Mouse (Mus musculus) neural tube, embryonic 14.5 days (tissue): ENCODE results near the gene Fbrs. TPM values are rescaled to one million over a fixed set of nuclear protein-coding genes. Genes with fewer than 3 reads are reported as not detected.
A peak's percentile ranks its signal among the peaks of the same experiment; 100 is the strongest.
"Not testable (repeated sequence)": the region's sequence is repeated elsewhere in the genome, so short reads cannot be mapped to it uniquely, and the experiment has no call there.

Experiments
- ATAC-seq: fragments of 200-750 bp; cut with Nextera tagmentation; 2 replicates; pipeline ENCODE4 v1.8.0; 2017; ENCODE audit warnings: low read depth, mild to moderate bottlenecking, moderate TSS enrichment, moderate library complexity
- H3K27ac ChIP-seq: fragments of 300-500 bp; sonication (generic); 2 replicates; pipeline ENCODE4 v1.5.1; 2014; ENCODE audit warnings: low read depth, mild to moderate bottlenecking, control low read depth, low read length, moderate library complexity, mixed read lengths
- H3K27me3 ChIP-seq: fragments of 300-500 bp; sonication (generic); 2 replicates; pipeline ENCODE4 v1.6.1; 2014; ENCODE audit warnings: low read length; ENCODE audit not compliant: control insufficient read depth, insufficient read depth
- H3K36me3 ChIP-seq: fragments of 300-500 bp; sonication (generic); 2 replicates; pipeline ENCODE4 v1.6.1; 2014; ENCODE audit warnings: low read length, mixed read lengths; ENCODE audit not compliant: control insufficient read depth, insufficient read depth
- H3K4me1 ChIP-seq: fragments of 300-500 bp; sonication (generic); 2 replicates; pipeline ENCODE4 v1.6.1; 2014; ENCODE audit warnings: low read length; ENCODE audit not compliant: control insufficient read depth, insufficient read depth
- H3K4me2 ChIP-seq: fragments of 300-500 bp; sonication (generic); 2 replicates; pipeline ENCODE4 v1.6.1; 2014; ENCODE audit warnings: mild to moderate bottlenecking, low read depth, low read length, control low read depth
- H3K4me3 ChIP-seq: fragments of 300-500 bp; sonication (generic); 2 replicates; pipeline ENCODE4 v1.5.1; 2014; ENCODE audit warnings: low read depth, low read length, control low read depth, mixed read lengths
- H3K9ac ChIP-seq: fragments of 300-500 bp; sonication (generic); replicated peaks from 2 replicates; pipeline ENCODE4 v1.6.1; 2014; ENCODE audit warnings: low read depth, mild to moderate bottlenecking, control low read depth, low read length, mixed read lengths
- H3K9me3 ChIP-seq: fragments of 300-500 bp; sonication (generic); 2 replicates; pipeline ENCODE4 v1.6.1; 2016; ENCODE audit warnings: low read length; ENCODE audit not compliant: control insufficient read depth
- WGBS: fragments of 180-500 bp; shearing (Covaris S2); extraction: QIAGEN DNeasy Blood & Tissue Kit; methylation state at CpG from one replicate; pipeline ENCODE4 v1.1.7; 2014; 5-methylcytosine and 5-hydroxymethylcytosine counted together
- polyA plus RNA-seq: library from polyadenylated mRNA; unstranded; fragments of >200 nt; fragmentation: Nextera tagmentation; extraction: Ambion mirVana; gene quantifications from 2 replicates; pipeline ENCODE4 v1.2.1, GENCODE M21; 2014

Gene Fbrs
- polyA plus RNA-seq, 1 experiment from 2014 or later: 15.5 TPM

DNA sequence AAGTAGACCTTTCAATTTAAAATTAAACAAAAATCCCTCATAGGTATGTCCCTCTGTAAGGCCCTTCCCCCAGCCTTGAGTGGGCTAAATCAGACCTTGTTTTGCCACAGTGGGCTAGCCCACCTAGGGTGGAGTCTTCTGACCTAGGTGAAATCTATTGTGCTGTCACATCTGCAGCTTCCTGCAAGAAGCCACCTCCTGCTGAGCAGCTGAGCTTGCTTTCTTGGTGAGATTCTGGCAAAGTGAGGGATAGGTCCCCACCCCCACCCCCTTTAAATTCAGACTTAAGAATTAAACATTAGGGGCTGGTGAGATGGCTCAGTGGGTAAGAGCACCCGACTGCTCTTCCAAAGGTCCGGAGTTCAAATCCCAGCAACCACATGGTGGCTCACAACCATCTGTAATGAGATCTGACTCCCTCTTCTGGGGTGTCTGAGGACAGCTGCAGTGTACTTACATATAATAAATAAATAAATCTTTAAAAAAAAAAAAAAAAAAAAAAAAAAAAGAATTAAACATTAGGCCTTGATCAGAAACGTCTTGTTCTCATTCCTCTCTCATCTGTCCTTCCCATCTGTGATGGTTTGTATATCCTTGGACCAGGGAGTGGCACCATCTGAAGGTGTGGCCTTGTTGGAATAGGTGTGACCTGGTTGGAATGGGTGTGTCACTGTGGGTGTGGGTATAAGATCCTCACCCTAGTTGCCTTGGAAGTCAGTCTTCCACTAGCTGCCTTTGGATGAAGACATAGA is 20.5 kb upstream of the Fbrs start:
- H3K9me3 ChIP-seq, H3K9ac ChIP-seq, H3K27me3 ChIP-seq, H3K4me3 ChIP-seq, H3K27ac ChIP-seq, ATAC-seq, H3K4me1 ChIP-seq, H3K4me2 ChIP-seq: not testable (repeated sequence)
- WGBS: 85% methylated on average over 3 of the region's 3 CpGs
- H3K36me3 ChIP-seq: peaks cover 20% of the 10 kb centered on the region; the same call in 1 of the 2 replicates

GRCm38 (mm10) chr7:127459311-127459710 is 19.7 kb upstream of the Fbrs start, which contains the start of gene Prr14:
Gene Prr14, plus strand, starts transcription at chr7:127459611.
- not testable (repeated sequence) for H3K4me2 ChIP-seq, H3K9ac ChIP-seq, H3K9me3 ChIP-seq, H3K4me1 ChIP-seq, H3K27me3 ChIP-seq, ATAC-seq, H3K27ac ChIP-seq, H3K4me3 ChIP-seq
- 97% methylated on average over 8 of the region's 8 CpGs for WGBS
- peaks cover 20% of the 10 kb centered on the region; the same call in 1 of the 2 replicates for H3K36me3 ChIP-seq

DNA sequence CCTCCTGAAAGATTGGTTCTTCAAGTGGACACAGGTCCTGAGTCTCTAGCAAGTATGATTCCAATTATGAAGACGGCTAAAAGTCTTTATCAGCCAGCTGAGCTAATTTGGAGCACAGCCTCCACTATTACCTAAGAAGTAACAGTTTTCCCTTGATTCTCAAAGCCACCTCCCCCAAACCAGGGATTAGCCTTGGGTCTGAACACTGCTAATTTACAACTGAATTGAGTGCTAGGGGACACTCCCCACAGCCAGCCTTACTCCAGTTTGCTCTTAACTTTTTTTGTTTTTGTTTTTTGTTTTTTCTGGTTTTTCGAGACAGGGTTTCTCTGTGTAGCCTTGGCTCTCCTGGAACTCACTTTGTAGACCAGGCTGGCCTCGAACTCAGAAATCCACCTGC is 13.8 kb upstream of the Fbrs start:
- no peak overlapping the region for H3K9ac ChIP-seq
- H3K27ac ChIP-seq: no peak overlapping the region
- peaks cover 6% of the 10 kb centered on the region; the same call in 1 of the 2 replicates for H3K4me1 ChIP-seq
- H3K27me3 ChIP-seq: no peaks in the 10 kb centered on the region
- ATAC-seq: no peak
- H3K36me3 ChIP-seq: 0 out of 2 replicates have a peak, but pooled peaks cover 3% of the 10 kb centered on the region
- no peak overlapping the region for H3K4me3 ChIP-seq
- 95% methylated on average over 3 of the region's 3 CpGs for WGBS
- H3K4me2 ChIP-seq: no peak overlapping the region
- H3K9me3 ChIP-seq: no peaks in the 10 kb centered on the region

DNA sequence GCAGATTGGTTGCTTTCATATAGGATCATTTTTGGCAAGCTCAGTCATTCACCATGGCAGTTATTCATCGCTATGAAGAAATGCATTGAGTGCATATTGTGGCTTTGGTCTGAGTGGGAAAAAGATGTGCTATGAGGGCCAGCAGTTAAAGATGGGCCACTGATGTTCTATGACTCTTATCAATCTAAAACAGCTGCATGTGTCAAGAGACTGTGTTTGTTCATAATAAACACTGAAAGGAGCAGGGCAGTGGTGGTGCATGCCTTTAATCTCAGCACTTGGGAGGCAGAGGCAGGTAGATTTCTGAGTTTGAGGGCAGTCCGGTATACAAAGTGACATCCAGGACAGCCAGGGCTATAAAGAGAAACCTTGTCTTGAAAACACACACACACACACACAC is 13.3 kb upstream of the Fbrs start:
- not testable (repeated sequence) for H3K9me3 ChIP-seq, H3K4me2 ChIP-seq, ATAC-seq, H3K9ac ChIP-seq, H3K36me3 ChIP-seq, H3K27ac ChIP-seq, H3K4me3 ChIP-seq, H3K27me3 ChIP-seq, H3K4me1 ChIP-seq
- 100% methylated on average over 2 of the region's 2 CpGs for WGBS

DNA sequence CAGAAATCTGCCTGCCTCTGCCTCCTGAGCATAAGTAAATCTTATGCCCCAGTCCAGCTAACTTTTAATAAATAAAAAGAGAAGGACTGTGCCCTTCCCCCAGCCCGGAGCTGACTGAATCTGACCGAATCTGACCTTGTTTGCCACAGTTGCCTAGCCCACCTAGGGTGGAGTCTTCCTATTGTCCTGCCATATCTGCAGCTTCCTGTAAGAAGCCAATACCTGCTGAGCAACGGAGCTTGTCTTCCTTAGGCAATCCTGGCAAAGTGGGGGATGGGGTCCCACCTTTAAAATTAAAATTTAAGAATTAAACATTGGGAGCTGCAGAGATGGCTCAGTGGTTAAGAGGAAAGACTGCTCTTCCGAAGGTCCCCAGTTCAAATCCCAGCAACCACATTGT is 12.4 kb upstream of the Fbrs start:
- 97% methylated on average over 4 of the region's 4 CpGs for WGBS
- Histone ChIP-seq H3K4me3 (no peak overlapping the region), H3K27me3 (no peaks in the 10 kb centered on the region), H3K4me1 (peaks cover 6% of the 10 kb centered on the region; the same call in 1 of the 2 replicates), H3K27ac (no peak overlapping the region), H3K9me3 (no peaks in the 10 kb centered on the region), H3K4me2 (no peak overlapping the region), H3K36me3 (no peaks in the 10 kb centered on the region), H3K9ac (no peak overlapping the region)
- no peak for ATAC-seq

GRCm38 (mm10) chr7:127470011-127470715 is 8.8 kb upstream of the Fbrs start:
- peaks cover 12% of the 10 kb centered on the region for H3K36me3 ChIP-seq
- H3K27ac ChIP-seq: peak overlapping the region; percentile 98
- no peak for ATAC-seq
- 11% methylated on average over 10 of the region's 10 CpGs for WGBS
- peaks cover 13% of the 10 kb centered on the region for H3K4me1 ChIP-seq
- H3K4me2 ChIP-seq: peak overlapping the region; percentile 88
- H3K27me3 ChIP-seq: no peaks in the 10 kb centered on the region
- no peaks in the 10 kb centered on the region for H3K9me3 ChIP-seq
- H3K4me3 ChIP-seq: peak overlapping the region; percentile 91
- H3K9ac ChIP-seq: peak overlapping the region; percentile 90

DNA sequence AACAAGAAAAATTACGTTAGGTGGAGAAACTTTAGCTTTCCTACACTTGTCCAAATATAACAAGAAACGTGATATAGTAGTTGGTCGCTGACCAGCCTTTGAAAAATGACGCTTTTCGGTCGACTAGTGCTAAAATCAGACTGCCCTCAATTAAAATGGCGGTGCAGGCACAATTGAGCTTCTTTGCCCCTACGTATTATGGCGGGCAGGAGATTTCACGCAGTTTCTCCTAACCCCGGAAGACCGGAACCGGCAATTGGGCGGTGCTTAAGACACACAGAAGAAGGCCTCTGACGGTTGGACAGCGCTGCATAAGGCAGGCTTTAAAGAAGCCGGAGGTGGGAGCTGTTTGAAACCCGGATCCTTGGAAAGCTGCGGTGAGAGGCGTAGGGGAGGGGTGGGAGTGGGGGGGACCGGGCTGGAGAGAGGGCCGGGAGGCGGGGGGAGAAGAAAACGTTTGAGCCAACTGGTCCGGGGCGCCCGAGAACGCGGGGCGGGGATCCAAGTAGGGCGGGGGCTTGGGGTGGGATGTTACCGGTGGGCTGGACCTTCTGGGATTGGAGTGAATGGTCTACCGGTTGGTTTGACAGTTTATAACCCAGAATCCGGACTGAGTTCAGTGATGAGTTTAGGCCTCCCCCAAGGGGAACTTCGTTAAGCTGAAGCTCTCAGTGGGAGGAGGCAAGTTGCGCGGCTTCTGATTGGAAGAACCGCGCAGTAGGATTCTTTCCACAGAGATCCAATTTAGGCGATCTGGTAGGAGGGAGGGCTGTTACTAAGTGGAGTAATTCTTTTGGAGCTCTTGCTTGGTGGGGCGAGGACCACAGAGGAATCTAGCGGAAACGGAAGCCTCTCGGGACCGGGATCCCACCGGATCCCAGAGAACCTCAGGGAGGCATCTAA is 8.0 kb upstream of the Fbrs start:
- Histone ChIP-seq H3K4me1 (peaks cover 13% of the 10 kb centered on the region), H3K9ac (peak overlapping the region; percentile 90), H3K27ac (peak overlapping the region; percentile 98), H3K27me3 (no peaks in the 10 kb centered on the region), H3K9me3 (no peaks in the 10 kb centered on the region), H3K4me2 (peak overlapping the region; percentile 88), H3K36me3 (peaks cover 20% of the 10 kb centered on the region), H3K4me3 (peak overlapping the region; percentile 91)
- under 1% methylated on average over 43 of the region's 46 CpGs for WGBS
- peak; percentile 95 for ATAC-seq

DNA sequence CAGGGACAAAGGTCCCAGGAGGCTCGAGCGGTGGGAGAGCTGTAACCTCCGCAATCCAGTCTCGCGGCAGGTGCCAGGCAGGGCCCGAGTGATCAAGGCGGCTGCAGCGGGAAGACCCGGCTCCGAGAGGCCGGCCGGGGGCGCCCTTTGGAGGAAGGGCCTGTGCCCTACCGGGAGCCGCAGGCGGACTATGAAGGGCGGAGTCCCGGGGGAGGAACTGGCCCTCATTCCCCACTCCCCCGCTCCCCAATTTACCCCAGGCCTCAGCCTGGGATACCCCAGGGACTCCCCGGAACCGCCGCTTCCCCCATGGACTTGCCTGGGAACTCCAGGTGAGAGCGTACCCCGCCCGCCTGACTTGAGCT is 7.4 kb upstream of the Fbrs start:
- Histone ChIP-seq H3K9me3 (no peaks in the 10 kb centered on the region), H3K4me1 (peaks cover 14% of the 10 kb centered on the region), H3K27me3 (no peaks in the 10 kb centered on the region), H3K4me2 (peak overlapping the region; percentile 88), H3K4me3 (peak overlapping the region; percentile 91), H3K36me3 (peaks cover 24% of the 10 kb centered on the region), H3K27ac (peak overlapping the region; percentile 98), H3K9ac (peak overlapping the region; percentile 90)
- 0% methylated on average over 25 of the region's 25 CpGs for WGBS
- peak; percentile 5; the same call in 1 of the 2 replicates for ATAC-seq
